Mouse (Mus musculus) CH12.LX (cell line): ENCODE measurements around the gene Hck.

ENCODE experiments used
- CTCF ChIP-seq, 2 experiments: IDR thresholded peaks in 1 of 2; conservative IDR thresholded peaks in 1 of 2; 2 replicates each; pipeline ENCODE4 v1.5.1; 2011 to 2012; ENCODE audit warnings: low read depth in 2 of 2, low read length in 2 of 2, improper control_type of control experiment in 1 of 2, inconsistent platforms in 1 of 2, mild to moderate bottlenecking in 1 of 2, moderate library complexity in 1 of 2
- ELF1 ChIP-seq: IDR thresholded peaks from 2 replicates; pipeline ENCODE4 v1.6.1; 2014; ENCODE audit warnings: low read depth, mild to moderate bottlenecking, inconsistent platforms, low read length, improper control_type of control experiment
- EP300 ChIP-seq: IDR thresholded peaks from 2 replicates; pipeline ENCODE4 v1.6.1; 2011; ENCODE audit warnings: low read length, improper control_type of control experiment
- IRF4 ChIP-seq: IDR thresholded peaks from 2 replicates; pipeline ENCODE4 v1.6.1; 2014; ENCODE audit warnings: low read depth, mild to moderate bottlenecking, inconsistent platforms, low read length, improper control_type of control experiment
- JUND ChIP-seq: conservative IDR thresholded peaks from 2 replicates; pipeline ENCODE4 v1.6.1; 2011; ENCODE audit warnings: low read depth, low read length, improper control_type of control experiment
- MAFK ChIP-seq: IDR thresholded peaks from 2 replicates; pipeline ENCODE4 v1.6.1; 2011; ENCODE audit warnings: low read length, improper control_type of control experiment; ENCODE audit not compliant: insufficient replicate concordance
- MEF2A ChIP-seq: IDR thresholded peaks from 2 replicates; pipeline ENCODE4 v1.6.1; 2014; ENCODE audit warnings: low read depth, mild to moderate bottlenecking, inconsistent platforms, low read length, improper control_type of control experiment, borderline replicate concordance
- SIN3A ChIP-seq: IDR thresholded peaks from 2 replicates; pipeline ENCODE4 v1.6.1; 2012; ENCODE audit warnings: low read length, improper control_type of control experiment, inconsistent platforms
- ZC3H11A ChIP-seq: IDR thresholded peaks from 2 replicates; pipeline ENCODE4 v1.6.1; 2012; ENCODE audit warnings: low read depth, mild to moderate bottlenecking, inconsistent platforms, low read length, improper control_type of control experiment
- ZKSCAN1 ChIP-seq: IDR thresholded peaks from 2 replicates; pipeline ENCODE4 v1.6.1; 2012; ENCODE audit warnings: low read depth, inconsistent platforms, low read length, improper control_type of control experiment, borderline replicate concordance

DNA sequence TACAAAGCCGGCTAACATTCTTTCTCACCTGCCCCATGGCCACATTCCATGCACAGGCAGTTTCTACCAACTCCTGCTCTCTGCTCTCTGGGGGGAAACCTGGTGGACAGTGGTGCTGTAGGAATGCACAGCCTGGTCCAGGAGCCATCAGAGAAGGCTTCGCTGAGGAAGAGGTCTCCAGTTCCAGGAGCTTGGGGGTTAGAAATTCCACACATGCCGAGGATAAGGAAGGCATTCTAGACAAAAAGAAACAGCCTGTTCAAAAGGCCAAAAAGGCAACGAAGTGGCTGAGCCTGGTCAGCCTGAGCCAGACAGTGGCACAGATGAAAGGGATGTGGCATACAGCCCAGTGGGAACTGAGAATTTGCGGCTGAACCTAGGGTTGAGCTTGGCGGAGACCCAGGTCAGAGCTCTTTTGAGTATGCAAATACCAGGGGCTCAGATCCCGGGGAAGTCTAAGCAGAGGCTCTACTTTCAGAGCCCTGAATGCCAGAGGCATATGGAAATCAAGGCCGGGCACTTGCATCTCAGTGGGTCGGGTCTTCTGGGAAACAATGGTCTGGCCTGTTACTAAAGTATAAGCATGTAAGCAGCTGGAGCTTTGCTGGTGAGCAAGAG is 31.8 kb downstream of the Hck start:
- TF ChIP-seq IRF4: peak; percentile 91
- TF ChIP-seq MEF2A: peak; percentile 62
- peak; percentile 93 for TF ChIP-seq EP300
- 0 out of 2 replicates have a peak, but pooled peaks have one; percentile 22 for TF ChIP-seq ELF1
- no peak for TF ChIP-seq ZKSCAN1
- TF ChIP-seq SIN3A: no peak
- TF ChIP-seq JUND: no peak
- TF ChIP-seq ZC3H11A: no peak
- TF ChIP-seq MAFK: peak; percentile 81
- no peak for TF ChIP-seq CTCF (conservative IDR thresholded peaks at IDR 0.05 in 1 of 2, IDR thresholded peaks at IDR 0.05 in 1 of 2; ENCODE audit: low read depth in 2 of 2, low read length in 2 of 2)
